Mouse (Mus musculus) cerebral cortex, adult 2 months (tissue): ENCODE results near the gene Adamtsl3.

Experiments
- WGBS: fragments of 180-500 bp; shearing (Covaris S2); methylation state at CpG from one replicate; pipeline ENCODE4 v1.1.7; 2018; 5-methylcytosine and 5-hydroxymethylcytosine counted together

The Adamtsl3 gene

GRCm38 (mm10) chr7:82422561-82422960 is 87.1 kb downstream of the Adamtsl3 start:
- WGBS = 78% methylated on average over 3 of the region's 3 CpGs

GRCm38 (mm10) chr7:82423602-82424001 is 88.1 kb downstream of the Adamtsl3 start:
- 96% methylated on average over 2 of the region's 2 CpGs for WGBS

DNA sequence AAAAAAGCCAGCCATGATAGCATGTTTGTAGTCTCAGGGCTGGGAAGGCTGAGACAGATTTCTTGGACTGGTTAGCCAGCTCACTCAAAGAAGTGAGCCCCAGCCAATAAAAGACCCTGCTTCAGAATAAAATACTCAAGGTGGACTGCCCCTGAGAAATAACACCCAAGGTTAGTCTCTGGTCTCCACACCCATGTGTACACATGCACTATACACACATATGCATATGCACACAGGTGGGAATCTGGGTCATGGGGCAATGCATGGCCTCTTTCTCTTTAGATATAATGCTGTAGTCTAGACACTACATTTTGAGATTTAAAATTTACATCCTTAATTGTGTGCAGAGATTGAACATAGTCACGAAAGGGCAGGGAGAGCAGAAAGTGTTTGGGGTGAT is 88.8 kb downstream of the Adamtsl3 start:
- 95% methylated on average over 1 of the region's 1 CpGs for WGBS

- WGBS = 37% methylated on average over 11 of the region's 11 CpGs
Observed at GRCm38 (mm10) chr7:82425374-82425773, 89.9 kb downstream of the Adamtsl3 start.

GRCm38 (mm10) chr7:82429447-82429846 is 94.0 kb downstream of the Adamtsl3 start:
- WGBS = 80% methylated on average over 4 of the region's 4 CpGs

DNA sequence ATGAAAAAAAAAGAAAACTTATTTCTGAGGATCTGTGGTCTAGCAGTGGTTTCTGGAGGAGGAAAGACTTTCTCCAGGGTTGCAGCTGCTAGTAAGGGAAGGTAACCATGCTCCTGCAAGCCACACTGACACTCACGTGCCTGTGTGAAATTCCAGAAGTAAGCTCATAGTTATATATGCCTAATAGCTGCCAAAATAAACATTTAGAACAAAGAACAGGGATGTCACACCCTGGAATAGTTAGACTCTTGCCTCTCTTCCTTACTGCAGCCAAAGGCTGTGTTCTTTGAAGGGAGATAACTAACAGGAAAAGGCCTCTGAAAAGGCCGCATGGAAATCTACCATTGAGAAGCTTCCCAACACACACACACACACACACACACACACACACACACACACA is 96.1 kb downstream of the Adamtsl3 start:
- 74% methylated on average over 2 of the region's 2 CpGs for WGBS

DNA sequence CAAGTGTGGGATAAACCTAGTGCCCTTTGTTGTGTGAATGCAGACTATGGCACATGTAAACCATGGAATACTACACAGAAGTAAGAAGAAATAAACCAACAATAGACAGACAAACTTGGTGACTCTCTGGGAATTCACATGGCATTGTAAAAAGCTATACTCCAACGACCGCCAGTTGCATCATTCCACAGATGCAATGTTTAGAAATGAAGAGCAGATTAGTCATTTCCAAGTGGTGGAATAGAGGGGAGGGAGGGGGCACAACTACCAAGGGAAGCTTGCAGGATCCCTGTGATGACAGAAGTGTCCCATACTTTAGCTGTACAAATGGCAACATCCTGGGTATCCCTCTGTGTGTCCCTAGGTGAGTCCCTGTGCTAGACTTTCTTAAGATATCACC is 97.7 kb downstream of the Adamtsl3 start:
- WGBS = 86% methylated on average over 2 of the region's 2 CpGs

DNA sequence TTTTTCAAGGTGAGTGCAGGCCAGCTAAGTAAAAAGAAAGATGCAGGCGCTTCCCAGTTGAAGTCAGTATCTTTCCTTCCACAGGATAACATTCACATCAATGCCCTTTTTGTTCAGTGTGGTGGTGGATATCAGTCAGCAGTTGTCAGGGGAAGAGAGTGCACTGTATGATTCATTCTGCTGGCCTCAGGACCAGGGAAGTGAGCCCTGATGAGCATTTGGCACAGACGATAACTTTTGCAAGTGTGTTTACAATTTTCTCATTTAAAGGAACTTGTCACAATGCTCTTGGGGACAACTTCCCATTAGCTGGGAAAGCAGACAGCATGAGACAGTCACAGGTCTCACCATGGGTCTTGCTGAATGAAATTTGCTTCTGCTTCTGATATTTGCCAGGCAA is 122.9 kb downstream of the Adamtsl3 start:
- WGBS = 64% methylated on average over 2 of the region's 2 CpGs

DNA sequence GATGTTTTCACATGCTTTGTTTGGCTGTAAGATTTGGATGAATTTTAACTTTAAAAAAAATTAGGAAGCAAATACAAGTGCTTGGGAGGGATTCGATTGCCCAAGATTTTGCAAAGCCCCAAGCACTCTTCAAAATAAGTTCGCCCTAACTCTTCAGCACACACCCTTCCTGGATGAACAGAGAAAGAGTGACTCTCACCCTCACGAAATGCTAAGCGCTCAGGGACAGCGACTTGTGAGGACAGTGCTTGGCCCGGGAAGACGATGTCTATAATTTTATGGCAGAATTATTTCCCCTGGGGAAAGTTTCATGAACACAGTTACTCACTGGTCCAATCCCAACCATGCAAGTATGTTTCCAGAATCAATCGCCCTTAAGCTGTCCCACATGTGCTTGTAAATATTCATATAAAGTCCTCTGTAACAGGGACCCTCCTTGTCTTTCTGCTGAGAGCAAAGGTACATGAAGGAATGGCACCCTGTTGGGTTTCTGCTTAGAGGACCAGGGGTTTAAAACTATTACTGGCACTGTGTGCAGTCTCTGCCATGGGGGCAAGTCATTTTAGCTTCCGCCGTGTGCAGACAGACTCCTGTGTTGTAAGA is 127.5 kb downstream of the Adamtsl3 start:
- WGBS = 90% methylated on average over 10 of the region's 10 CpGs

DNA sequence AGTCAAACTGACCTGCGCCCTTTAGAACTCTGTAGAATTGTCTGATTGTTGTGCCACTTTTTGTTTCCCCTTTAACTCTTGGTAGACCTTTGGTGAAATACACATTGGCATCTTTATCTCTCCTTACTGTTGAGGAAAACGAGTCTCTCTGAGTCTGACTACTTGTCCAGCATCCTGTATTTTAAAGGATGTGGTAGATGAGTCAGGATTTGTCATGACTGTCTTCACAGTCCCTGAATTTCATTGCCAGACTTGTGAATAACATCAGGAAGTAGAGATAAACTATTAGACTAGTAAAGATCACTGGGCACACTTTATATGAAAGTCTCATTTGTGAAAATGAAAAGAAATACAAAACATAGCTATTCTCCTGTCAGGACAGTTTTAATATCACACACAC is 128.9 kb downstream of the Adamtsl3 start:
- WGBS = 68% methylated on average over 2 of the region's 2 CpGs

GRCm38 (mm10) chr7:82465437-82465836 is 129.9 kb downstream of the Adamtsl3 start:
- WGBS = 48% methylated on average over 6 of the region's 6 CpGs

DNA sequence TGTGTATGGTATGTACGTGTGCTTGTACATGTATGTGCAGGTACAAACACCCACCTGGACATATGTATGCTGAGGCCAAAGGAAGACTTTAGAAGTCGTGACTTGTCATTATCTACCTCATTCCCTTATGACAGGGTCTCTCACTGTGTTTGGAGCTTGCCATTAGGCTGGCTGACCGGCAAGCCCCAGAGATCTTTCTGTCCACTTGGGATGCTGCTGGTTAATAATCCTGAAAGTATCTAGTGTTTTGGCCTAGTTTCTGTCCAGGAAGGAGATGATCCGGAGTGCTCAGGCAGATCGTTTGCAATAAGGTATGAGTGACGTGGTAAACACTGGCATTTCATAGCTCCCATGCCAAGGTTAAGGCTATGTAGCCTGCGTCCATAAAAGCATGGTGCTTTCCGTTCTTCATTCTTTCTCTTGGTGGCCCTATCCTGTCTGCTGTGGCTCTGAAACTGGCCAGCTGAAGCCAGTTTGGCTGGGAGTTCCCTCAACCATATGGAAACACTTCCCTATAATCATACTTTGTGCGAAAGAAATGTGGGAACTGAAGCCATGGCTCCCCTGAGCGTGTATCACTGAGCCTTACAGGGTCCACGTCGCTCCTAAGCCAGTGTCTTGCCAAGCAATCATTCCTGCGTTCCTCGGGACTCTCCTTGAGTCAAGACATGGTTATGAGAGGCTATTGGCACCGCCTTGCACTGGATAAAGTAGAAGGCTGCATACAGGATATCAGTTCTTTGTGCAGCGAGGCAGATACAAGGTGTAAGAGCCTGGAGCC is 141.1 kb downstream of the Adamtsl3 start:
- 88% methylated on average over 16 of the region's 16 CpGs for WGBS

DNA sequence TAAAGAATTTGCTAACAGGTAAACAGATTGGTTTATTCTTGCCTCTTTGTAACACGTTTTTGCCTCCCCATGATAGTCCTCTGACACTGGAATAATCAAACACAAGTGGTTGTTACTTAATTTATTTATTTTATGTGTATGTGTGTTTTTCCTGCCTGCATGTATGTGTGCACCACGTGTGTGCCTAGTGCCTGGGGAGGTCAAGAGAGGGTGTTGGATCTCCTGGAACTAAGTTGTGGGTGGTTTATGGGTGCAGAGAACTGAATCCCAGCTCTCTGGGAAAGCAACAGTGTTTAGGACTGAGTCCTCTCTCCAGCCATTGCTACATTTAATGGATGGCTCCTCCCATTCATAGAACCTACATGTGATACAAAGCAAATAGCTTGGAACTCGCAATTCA is 143.0 kb downstream of the Adamtsl3 start:
- WGBS = 83% methylated on average over 3 of the region's 3 CpGs

DNA sequence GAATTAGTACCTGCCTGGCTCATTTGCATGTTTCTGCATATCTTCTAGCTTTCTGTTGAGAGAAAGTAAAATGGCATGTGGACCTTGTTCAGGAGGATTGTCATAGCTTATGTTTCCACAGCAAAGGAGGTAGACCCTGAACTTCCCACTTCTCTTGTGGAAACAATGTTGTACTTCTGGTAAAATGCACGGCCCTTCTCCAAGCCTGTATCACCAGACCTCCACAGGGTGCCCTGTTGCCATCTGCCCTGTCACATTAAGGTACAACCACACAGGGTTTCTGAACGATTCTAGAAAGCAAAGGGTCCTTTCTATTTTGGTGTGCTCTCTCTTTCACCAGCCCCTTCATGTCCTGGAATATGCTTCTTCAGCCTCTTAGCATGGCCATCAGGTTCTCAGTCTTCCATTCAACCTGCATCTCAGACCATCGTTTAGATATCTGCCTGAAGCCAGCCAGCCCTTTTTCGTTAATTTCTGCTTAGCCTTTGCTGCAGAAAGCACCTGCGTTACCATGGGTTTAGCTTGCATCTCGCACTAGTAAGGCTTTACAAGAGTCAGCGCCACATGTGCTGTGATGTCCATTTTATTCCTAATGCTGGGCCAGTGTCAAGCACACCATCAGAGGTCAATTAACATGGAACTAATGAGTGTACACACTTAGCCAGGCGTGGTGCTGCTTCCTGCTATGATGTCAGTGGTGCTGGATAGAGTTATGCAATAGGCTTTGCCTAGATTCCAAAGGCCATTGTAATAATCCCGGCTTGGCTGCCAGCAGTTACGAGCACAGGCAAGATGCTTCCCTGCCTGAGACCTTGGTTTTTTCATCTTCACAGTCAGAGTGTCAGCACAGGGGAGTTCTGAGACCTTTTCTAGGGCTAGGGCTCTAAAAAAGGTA is 143.6 kb downstream of the Adamtsl3 start:
- WGBS = 69% methylated on average over 10 of the region's 10 CpGs

- WGBS = 79% methylated on average over 3 of the region's 3 CpGs
Observed at GRCm38 (mm10) chr7:82483426-82483825, 147.9 kb downstream of the Adamtsl3 start.

DNA sequence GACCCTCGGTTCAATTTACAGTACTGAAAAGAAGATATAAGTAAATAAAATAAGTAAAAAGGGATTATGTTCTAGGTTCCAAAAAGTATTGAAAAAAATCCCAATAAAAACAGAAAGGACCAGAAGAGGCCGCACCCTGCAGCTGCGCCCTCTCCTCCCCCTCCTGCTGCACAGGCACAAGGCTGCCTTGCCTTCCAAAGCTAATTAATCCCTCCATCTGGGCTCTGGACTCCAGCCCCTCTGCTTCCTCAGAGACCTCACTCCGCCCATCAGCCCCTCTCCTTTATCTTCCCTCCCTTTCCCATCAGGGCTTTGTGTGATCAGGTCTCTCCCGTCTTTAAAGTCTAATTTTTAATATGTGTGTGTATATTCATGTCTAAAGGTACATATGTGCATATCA is 149.3 kb downstream of the Adamtsl3 start:
- 71% methylated on average over 5 of the region's 5 CpGs for WGBS

DNA sequence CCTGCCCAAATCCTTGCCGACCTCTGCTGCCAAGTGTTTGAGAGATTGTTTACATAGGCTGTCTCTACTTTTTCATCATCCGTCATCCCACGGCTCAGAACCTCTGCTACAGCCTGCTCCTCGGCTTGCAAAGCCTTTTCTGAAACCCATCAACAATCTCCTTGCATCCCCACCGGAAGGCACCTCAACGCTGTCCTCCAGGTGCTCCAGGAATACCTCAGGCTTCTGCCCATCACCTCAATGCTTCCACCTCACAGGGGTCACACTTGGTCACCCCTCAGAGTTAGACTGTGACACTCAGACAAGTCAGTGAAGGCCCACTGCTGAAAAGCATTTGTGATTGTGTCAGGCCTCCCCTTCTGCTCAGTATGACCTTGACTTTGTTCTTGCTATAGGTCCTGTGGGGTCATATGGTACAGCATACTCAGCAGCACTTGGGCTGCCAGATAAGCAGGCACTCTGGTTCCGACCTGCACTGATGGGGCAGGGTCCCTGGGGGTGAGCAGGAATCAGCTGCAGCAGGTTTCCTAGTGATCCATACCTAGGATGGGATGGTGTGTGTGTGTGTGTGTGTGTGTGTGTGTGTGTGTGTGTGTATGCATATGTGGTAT is 150.0 kb downstream of the Adamtsl3 start:
- WGBS = 78% methylated on average over 7 of the region's 7 CpGs

- WGBS = 60% methylated on average over 1 of the region's 1 CpGs
Observed at GRCm38 (mm10) chr7:82491018-82491417, 155.5 kb downstream of the Adamtsl3 start.

DNA sequence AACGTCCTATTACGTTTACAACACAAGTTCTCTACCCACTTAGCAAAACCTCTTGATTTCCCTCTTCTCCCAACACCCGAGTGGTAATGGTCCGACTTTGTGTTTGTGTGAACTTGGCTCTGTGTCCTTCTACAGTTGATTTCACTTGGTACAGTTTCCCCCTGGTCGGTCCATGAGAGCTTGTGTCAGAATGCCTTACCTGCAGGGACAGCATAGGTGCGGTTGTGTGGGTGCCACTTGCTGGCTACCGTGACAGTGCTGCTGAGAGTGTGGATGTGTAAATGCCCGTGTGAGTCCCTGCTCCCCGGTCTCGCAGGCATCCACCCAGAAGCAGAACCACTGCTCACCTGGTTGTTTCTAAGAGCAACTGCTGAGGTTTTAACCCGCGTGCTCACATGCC is 157.4 kb downstream of the Adamtsl3 start:
- WGBS = 89% methylated on average over 12 of the region's 12 CpGs

- 88% methylated on average over 2 of the region's 2 CpGs for WGBS
Observed at GRCm38 (mm10) chr7:82494220-82494619, 158.7 kb downstream of the Adamtsl3 start.

- WGBS = 63% methylated on average over 4 of the region's 4 CpGs
Observed at GRCm38 (mm10) chr7:82497064-82497463, 161.6 kb downstream of the Adamtsl3 start.

GRCm38 (mm10) chr7:82501306-82501705 is 165.8 kb downstream of the Adamtsl3 start:
- 47% methylated on average over 6 of the region's 6 CpGs for WGBS
